Mouse (Mus musculus) myocyte (in vitro differentiated cells): ENCODE results near the gene Prkch.

Experiments used
- E2F4 ChIP-seq: IDR thresholded peaks from one replicate; pipeline ENCODE4 v1.6.1; 2011; ENCODE audit warnings: mild to moderate bottlenecking, control low read depth, moderate library complexity; ENCODE audit not compliant: insufficient read depth
- MAX ChIP-seq: IDR thresholded peaks from one replicate; pipeline ENCODE4 v1.6.1; 2011; ENCODE audit warnings: low read depth, mild to moderate bottlenecking, control low read depth
- POLR2A ChIP-seq: IDR thresholded peaks from one replicate; pipeline ENCODE4 v1.6.1; 2011; ENCODE audit warnings: low read depth, mild to moderate bottlenecking, control low read depth, moderate library complexity; ENCODE audit not compliant: insufficient read length
- TCF12 ChIP-seq: IDR thresholded peaks from one replicate; pipeline ENCODE4 v1.6.1; 2011; ENCODE audit warnings: mild to moderate bottlenecking, control low read depth; ENCODE audit not compliant: poor library complexity, insufficient read depth, severe bottlenecking
- USF1 ChIP-seq: IDR thresholded peaks from one replicate; pipeline ENCODE4 v1.6.1; 2011; ENCODE audit warnings: low read depth, mild to moderate bottlenecking, control low read depth, moderate library complexity

GRCm38 (mm10) chr12:73813016-73813900, 228.7 kb downstream of the Prkch start:
- TF ChIP-seq USF1 = no peak
- TF ChIP-seq POLR2A = no peak
- peak; percentile 36 for TF ChIP-seq TCF12
- TF ChIP-seq MAX = no peak
- no peak for TF ChIP-seq E2F4
